Mouse (Mus musculus): ENCODE results near the gene 1810024B03Rik.

DNA sequence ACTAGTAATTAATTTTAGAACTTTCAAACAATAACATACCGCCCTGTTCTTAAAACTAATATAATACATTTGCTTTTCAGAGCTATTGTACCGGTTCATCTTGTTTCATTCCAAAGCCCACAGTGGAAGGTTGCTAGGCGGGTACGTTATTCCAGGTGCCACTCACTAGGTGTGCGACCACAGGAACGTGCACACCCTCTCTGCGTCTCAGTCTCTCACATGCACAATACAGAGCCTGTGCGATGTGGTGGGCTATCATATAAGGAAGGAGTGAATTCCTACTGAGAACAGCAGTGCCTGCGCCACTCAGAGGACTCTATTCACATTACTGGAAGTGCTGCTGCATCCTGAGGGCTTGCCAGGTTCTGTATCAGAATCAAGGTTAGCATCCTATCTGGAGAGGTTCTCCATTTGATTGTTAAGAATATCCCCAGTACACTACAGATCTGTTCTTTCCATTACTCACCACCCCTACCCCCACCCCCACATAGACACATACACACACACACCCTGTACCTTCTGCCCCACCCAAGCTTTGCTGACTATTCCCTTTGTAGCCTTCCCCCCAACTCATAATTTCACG lies 70.2 kb downstream of the 1810024B03Rik start:
- no peak for TF ChIP-seq CTCF (IDR thresholded peaks at IDR 0.05; ENCODE audit: borderline replicate concordance, extremely low read depth, insufficient read depth, insufficient read length)
- no peak for TF ChIP-seq POLR2A (IDR thresholded peaks at IDR 0.05; ENCODE audit: borderline replicate concordance, extremely low read depth, insufficient read depth, insufficient read length, poor library complexity, severe bottlenecking)
